Mouse (Mus musculus) intestine, postnatal 0 days (tissue): Measurements from ENCODE around the gene Smg9. TPM values are rescaled to one million over a fixed set of nuclear protein-coding genes. Genes with fewer than 3 reads are reported as not detected.

Experiments
- ATAC-seq: fragments of 200-750 bp; cut with Nextera tagmentation; 2 replicates; pipeline ENCODE4 v1.8.0; 2017; ENCODE audit warnings: mild to moderate bottlenecking, moderate TSS enrichment, moderate library complexity
- H3K27ac ChIP-seq: fragments of 300-500 bp; sonication (generic); 2 replicates; pipeline ENCODE4 v1.5.1; 2014; ENCODE audit warnings: mild to moderate bottlenecking, low read depth, low read length, moderate library complexity
- H3K27me3 ChIP-seq: fragments of 300-500 bp; sonication (generic); replicated peaks from 2 replicates; pipeline ENCODE4 v1.6.1; 2014; ENCODE audit warnings: low read length, mixed read lengths; ENCODE audit not compliant: control insufficient read depth, insufficient read depth
- H3K36me3 ChIP-seq: fragments of 300-500 bp; sonication (generic); 2 replicates; pipeline ENCODE4 v1.6.1; 2014; ENCODE audit warnings: mild to moderate bottlenecking, moderate library complexity; ENCODE audit not compliant: control insufficient read depth, insufficient read depth
- H3K4me1 ChIP-seq: fragments of 300-500 bp; sonication (generic); replicated peaks from 2 replicates; pipeline ENCODE4 v1.6.1; 2014; ENCODE audit warnings: antibody characterized with exemption, low read length, mixed read lengths; ENCODE audit not compliant: control insufficient read depth, insufficient read depth
- H3K4me2 ChIP-seq: fragments of 300-500 bp; sonication (generic); replicated peaks from 2 replicates; pipeline ENCODE4 v1.6.1; 2014; ENCODE audit warnings: low read depth, mild to moderate bottlenecking, moderate library complexity
- H3K4me3 ChIP-seq: fragments of 300-500 bp; sonication (generic); 2 replicates; pipeline ENCODE4 v1.5.1; 2014; ENCODE audit warnings: low read depth, low read length
- H3K9ac ChIP-seq: fragments of 300-500 bp; sonication (generic); 2 replicates; pipeline ENCODE4 v1.6.1; 2014; ENCODE audit warnings: mild to moderate bottlenecking, low read depth, low read length
- H3K9me3 ChIP-seq: fragments of 300-500 bp; sonication (generic); 2 replicates; pipeline ENCODE4 v1.6.1; 2016; ENCODE audit warnings: mixed run types; ENCODE audit not compliant: control insufficient read depth
- CTCF ChIP-seq: sonication (generic); IDR thresholded peaks from 2 replicates; pipeline ENCODE4 v1.5.1; 2016; ENCODE audit warnings: low read depth, mild to moderate bottlenecking, control low read depth, antibody characterized with exemption, moderate library complexity
- WGBS: fragments of 180-500 bp; shearing (Covaris S2); extraction: QIAGEN DNeasy Blood & Tissue Kit; methylation state at CpG from one replicate; pipeline ENCODE4 v1.1.7; 2014; 5-methylcytosine and 5-hydroxymethylcytosine counted together
- polyA plus RNA-seq: library from polyadenylated mRNA; unstranded; fragments of >200 nt; fragmentation: Nextera tagmentation; extraction: Ambion mirVana; gene quantifications from 2 replicates; pipeline ENCODE4 v1.2.1, GENCODE M21; 2015

Smg9 gene
- polyA plus RNA-seq, 1 experiment from 2014 or later = 15.1 TPM

DNA sequence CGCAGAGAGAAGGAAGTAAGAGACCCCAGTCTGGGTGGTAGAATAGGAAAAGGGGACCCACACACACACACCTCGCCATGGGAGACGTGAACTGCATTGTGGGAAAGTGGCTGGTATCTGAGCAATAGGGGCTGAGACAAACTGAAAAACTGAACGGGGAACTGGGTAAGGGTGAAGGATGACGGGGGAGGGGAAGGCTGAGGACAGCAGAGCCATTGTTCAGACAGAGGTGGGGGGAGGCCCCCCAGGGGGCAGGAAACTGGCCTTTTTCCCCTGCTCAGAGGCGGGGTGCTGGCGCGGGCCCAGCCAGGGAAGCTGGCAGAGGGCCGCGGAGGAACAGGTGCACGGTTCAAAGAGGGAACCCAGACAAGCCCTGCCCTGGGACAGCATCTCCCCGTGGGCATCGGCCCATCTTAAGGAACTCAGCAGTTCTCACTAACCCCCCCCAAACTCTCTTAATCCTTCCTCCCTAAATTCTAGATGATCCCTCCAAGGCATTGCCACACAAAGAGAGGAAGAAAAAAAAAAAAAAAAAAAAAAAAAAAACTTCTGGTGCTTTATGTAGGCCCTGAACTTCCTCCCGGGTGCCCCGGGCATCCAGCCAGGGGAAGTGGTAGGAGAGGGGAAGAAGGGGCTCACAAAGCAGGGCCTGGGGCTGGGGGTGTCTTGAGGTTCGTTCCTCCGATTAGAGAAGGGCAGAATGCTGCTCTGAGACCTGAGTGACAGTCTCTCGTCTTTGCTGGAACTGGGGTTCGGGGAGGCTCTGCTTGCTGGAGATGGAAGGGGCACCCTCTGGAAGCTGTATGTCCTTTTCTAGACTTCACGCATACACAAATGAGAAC lies 25.7 kb upstream of the Smg9 start:
- Histone ChIP-seq H3K36me3 (no peaks in the 10 kb centered on the region), H3K27me3 (0 out of 2 replicates have a peak, but pooled peaks cover 5% of the 10 kb centered on the region), H3K4me1 (peaks cover 4% of the 10 kb centered on the region; the same call in 1 of the 2 replicates), H3K9ac (no peak overlapping the region), H3K4me3 (no peak overlapping the region), H3K9me3 (no peaks in the 10 kb centered on the region), H3K27ac (peak overlapping the region; percentile 8), H3K4me2 (no peak overlapping the region)
- WGBS = 34% methylated on average over 17 of the region's 20 CpGs
- TF ChIP-seq CTCF = no peak
- peak; percentile 80 for ATAC-seq

DNA sequence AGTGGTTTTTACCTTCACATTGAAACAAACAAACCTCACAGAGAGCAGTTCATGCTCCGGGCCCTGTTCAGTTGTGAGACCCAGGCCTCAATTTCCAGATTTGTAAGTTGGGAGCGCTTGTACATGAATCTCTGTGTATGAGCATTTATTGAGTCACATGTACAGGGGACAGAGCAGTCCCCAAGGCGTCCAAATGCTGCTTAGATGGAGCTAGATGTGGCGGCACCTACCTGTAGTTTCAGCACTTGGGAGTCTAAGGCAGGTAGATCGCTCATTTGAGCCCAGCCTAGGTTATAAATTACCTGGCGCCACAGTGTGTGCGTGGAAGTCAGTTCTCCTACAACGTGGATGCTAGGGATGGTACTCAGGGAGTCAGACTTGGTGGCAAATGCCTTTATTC lies 23.0 kb upstream of the Smg9 start:
- TF ChIP-seq CTCF = no peak
- H3K27me3 ChIP-seq = 0 out of 2 replicates have a peak, but pooled peaks cover 5% of the 10 kb centered on the region
- no peaks in the 10 kb centered on the region for H3K9me3 ChIP-seq
- no peak overlapping the region for H3K4me3 ChIP-seq
- H3K27ac ChIP-seq = no peak overlapping the region
- ATAC-seq = no peak
- no peak overlapping the region for H3K9ac ChIP-seq
- peaks cover 4% of the 10 kb centered on the region; the same call in 1 of the 2 replicates for H3K4me1 ChIP-seq
- peak overlapping the region; percentile 61; the same call in 1 of the 2 replicates for H3K4me2 ChIP-seq
- H3K36me3 ChIP-seq = no peaks in the 10 kb centered on the region
- 75% methylated on average over 8 of the region's 8 CpGs for WGBS

DNA sequence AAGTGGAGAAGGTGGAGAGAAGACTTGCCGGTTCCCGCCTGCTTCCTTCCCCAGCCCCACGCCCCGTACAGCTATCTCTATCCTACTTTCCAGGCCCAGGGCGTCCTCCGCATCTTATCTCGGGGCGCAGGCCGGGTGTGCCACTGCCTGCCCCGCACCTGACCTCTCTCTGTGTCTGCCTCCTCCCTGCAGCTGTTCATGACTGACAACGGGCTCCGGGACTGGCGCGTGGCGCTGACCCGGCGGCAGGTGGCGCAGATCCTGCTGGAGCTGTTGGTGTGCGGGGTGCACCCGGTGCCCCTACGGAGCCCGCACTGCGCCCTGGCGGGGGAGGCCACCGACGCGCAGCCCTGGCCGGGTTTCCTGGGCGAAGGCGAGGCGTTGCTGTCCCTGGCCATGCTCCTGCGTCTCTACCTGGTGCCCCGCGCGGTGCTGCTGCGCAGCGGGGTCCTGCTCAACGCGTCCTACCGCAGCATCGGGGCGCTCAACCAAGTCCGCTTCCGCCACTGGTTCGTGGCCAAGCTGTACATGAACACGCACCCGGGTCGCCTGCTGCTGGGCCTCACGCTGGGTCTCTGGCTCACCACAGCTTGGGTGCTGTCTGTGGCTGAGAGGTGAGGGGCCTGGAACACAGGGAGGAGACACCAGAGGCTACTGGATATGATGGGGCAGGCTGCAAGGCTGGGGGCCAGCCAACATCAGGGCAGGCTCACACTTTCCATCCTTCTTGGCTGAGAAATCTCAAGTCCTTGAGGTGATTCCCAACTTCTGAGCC lies 22.1 kb upstream of the Smg9 start:
- Histone ChIP-seq H3K9me3 (no peaks in the 10 kb centered on the region), H3K4me3 (peak overlapping the region; percentile 21), H3K4me2 (peak overlapping the region; percentile 61), H3K36me3 (no peaks in the 10 kb centered on the region), H3K4me1 (peaks cover 4% of the 10 kb centered on the region; the same call in 1 of the 2 replicates), H3K9ac (no peak overlapping the region), H3K27me3 (0 out of 2 replicates have a peak, but pooled peaks cover 5% of the 10 kb centered on the region), H3K27ac (no peak overlapping the region)
- peak; percentile 76 for ATAC-seq
- WGBS = 9% methylated on average over 48 of the region's 49 CpGs
- TF ChIP-seq CTCF = peak; percentile 73

DNA sequence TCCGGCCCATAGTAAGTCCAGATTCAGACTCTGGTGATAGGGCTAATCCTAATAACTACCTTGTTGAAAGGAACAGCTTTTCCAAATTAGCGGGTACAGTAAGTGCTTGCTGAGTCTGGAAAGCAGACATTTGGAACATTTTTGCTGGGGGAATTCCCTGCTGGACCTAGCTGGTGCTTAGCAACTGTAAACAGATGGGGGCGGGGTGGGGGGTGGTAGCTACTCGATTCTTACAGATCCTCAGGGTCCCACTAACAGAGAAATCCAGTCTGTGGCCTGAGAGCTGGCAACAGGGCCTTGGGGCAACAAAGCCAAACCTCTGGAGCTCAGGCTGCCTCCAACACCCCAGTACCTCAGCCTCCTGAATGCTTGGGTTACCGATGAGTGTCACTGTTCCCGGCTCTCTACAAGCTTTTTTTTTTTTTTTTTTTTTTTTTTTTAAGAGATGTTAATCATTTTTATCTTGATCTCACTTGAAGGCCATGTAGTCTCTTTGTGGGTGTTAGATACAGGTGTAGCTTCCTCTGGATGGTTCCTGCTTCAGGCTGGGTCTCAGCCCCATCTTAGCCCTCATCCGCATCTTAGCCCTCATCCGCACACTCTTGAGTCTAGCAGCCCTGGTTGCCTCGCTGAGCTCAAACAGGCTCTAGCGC lies 21.2 kb upstream of the Smg9 start:
- no peak for ATAC-seq

DNA sequence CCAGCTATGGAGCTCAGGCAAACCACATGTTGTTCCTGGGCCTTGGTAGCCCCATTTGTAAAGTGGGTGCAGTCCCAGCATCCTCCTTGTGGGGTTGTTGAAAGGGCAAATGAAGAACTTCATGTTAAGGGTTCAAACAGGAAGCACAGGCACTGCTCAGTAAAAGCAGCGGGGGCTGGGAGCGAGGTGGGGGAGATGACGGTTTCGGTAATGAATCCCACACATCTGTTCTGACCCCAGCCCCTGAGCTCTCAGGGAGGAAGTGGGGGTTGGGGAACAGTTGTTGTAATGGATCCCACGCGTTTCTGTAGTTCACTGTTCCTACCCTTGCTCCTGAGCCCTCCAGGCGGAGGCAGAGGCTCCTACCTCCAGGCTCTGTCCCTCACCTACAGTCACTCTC lies 19.5 kb upstream of the Smg9 start:
- Histone ChIP-seq H3K4me2 (no peak overlapping the region), H3K36me3 (no peaks in the 10 kb centered on the region), H3K27me3 (0 out of 2 replicates have a peak, but pooled peaks cover 5% of the 10 kb centered on the region), H3K9ac (no peak overlapping the region), H3K4me1 (0 out of 2 replicates have a peak, but pooled peaks cover 4% of the 10 kb centered on the region), H3K4me3 (no peak overlapping the region), H3K9me3 (no peaks in the 10 kb centered on the region), H3K27ac (no peak overlapping the region)
- WGBS = 66% methylated on average over 7 of the region's 7 CpGs
- no peak for ATAC-seq
- no peak for TF ChIP-seq CTCF

More for the DNA sequence above, 21.2 kb upstream of the Smg9 start:
- H3K36me3 ChIP-seq = no peaks in the 10 kb centered on the region
- 0 out of 2 replicates have a peak, but pooled peaks cover 5% of the 10 kb centered on the region for H3K27me3 ChIP-seq
- H3K9me3 ChIP-seq = no peaks in the 10 kb centered on the region
- H3K4me3 ChIP-seq = no peak overlapping the region
- H3K4me2 ChIP-seq = no peak overlapping the region
- WGBS = 77% methylated on average over 10 of the region's 10 CpGs
- no peak overlapping the region for H3K9ac ChIP-seq
- no peak overlapping the region for H3K27ac ChIP-seq
- TF ChIP-seq CTCF = no peak
- H3K4me1 ChIP-seq = 0 out of 2 replicates have a peak, but pooled peaks cover 4% of the 10 kb centered on the region
